Mouse (Mus musculus): Measurements from ENCODE around the gene Ms4a15. TPM values are rescaled to one million over a fixed set of nuclear protein-coding genes. Genes with fewer than 3 reads are reported as not detected.

Gene Ms4a15
- not detected for polyA plus RNA-seq (2014; fragmentation: Illumina TruSeq; extraction: RNeasy Lipid Tissue Mini Kit (QIAGEN cat#74804); ENCODE audit: low read depth, low replicate concordance)

DNA sequence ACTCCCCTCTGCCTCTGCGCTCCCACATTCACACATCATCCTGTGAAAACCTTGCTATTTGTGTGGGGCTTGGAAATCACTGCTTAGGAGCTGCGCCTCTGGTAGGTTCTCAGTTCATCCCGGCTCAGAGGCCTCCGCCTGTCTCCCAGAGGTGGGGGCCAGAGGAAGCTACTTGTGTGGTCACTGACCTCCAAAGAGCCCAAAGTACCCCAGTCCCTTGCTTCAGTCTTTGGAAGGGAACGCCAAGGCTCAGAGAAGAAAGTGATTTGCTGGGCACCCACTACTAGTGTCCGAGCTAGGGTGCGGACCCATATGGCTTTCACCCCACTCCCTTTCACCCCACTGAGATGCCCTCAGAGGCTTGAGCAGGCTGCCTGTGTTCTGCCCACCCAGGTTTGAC, at the start of gene Ms4a15:
TSS of gene Ms4a15 (minus strand) at position 101 of the 400 bp plus-strand sequence.

DNA sequence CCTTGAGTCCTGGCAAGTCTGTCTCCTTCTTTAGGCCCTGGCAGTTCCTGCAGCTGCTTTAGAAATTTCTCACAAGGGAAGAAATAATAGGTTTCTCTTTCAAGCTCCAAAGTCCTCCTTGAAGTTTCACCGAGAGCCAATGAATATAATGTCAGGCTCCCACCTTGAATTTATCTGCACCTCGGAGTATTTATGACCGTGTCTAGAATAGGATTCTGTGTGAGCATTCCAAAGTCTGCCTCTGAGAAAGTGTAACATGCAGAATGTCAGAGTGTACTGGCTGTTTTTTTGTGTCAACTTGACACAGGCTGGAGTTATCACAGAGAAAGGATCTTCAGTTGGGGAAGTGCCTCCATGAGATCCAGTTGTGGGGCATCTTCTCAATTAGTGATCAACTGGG, 24.8 kb upstream of the Ms4a15 start, which contains the start of gene Ms4a18:
TSS of gene Ms4a18 (minus strand) at position 141 of the 400 bp plus-strand sequence.

DNA sequence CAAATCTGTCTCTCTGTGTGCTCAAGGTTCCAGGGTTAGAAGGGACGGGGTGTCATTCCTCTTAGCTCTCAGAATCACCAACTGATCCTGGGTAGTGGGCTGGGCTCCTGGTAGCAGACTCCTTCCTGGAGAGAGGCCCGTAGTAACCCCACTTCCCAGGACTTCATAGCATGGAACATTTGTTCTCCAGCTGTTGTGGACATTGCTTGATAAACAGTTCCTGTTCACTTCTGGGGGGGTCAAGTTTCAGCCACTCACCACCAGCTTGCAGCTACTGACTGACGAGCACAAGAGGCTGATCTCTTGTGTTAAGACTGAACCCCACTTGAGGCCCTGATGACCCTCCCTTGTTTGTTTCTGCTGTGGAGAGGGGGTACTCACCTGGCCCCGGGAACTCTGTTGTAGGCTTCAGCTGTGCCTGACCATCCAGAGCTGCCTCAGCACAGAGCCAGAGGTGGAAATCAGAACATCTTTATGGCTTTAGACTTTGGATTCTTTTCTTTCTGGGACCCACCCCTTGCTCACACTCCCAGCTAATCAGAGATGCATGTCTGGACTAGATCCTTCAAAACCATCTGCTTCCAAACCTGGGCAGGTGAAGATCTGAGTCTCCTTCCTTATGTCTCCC, 18.7 kb downstream of the Ms4a15 start, which contains the start of gene Ms4a10:
TSS of gene Ms4a10 (minus strand) at position 433 of the 628 bp plus-strand sequence.

DNA sequence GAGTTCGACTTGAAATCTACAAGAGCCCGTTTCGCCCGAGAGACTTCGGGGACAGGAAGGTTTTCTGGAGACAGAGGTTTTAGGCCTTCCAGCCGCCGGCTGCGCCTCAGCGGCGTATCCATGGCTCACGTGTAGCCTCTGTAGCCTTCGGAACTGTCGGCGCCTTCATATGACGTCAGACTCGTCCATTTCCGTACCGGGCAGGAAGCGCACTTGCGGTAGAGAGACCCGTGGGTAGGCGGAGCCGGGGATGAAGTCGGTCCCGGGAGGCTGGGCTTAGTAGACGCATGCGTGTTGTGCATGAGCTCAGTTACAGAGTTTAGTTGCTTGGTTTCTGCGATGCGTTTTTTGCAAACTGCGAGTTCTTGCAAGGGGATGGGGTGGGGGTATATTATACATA, 43.9 kb downstream of the Ms4a15 start, which contains the start of gene Ccdc86:
TSS of gene Ccdc86 (minus strand) at position 155 of the 400 bp plus-strand sequence.

GRCm38 (mm10) chr19:10937110-10937563, 55.9 kb downstream of the Ms4a15 start, which contains the start of gene Ptgdr2:
Gene Ptgdr2, plus strand, starts transcription at chr19:10937160.

Other genes with a start within 250 kb of the Ms4a15 start
- not detected for gene Cd6, start 163.2 kb downstream of the Ms4a15 start, polyA plus RNA-seq (2014; fragmentation: Illumina TruSeq; extraction: RNeasy Lipid Tissue Mini Kit (QIAGEN cat#74804); ENCODE audit: low read depth, low replicate concordance)
- 0.85 TPM for gene Slc15a3, start 153.5 kb downstream of the Ms4a15 start, polyA plus RNA-seq (2014; fragmentation: Illumina TruSeq; extraction: RNeasy Lipid Tissue Mini Kit (QIAGEN cat#74804); ENCODE audit: low read depth, low replicate concordance)
- gene Tmem132a, start 123.3 kb downstream of the Ms4a15 start, polyA plus RNA-seq (2014; fragmentation: Illumina TruSeq; extraction: RNeasy Lipid Tissue Mini Kit (QIAGEN cat#74804); ENCODE audit: low read depth, low replicate concordance) = not detected
- 3.4 TPM for gene Tmem109, start 111.2 kb downstream of the Ms4a15 start, polyA plus RNA-seq (2014; fragmentation: Illumina TruSeq; extraction: RNeasy Lipid Tissue Mini Kit (QIAGEN cat#74804); ENCODE audit: low read depth, low replicate concordance)
- gene Prpf19, start 98.0 kb downstream of the Ms4a15 start, polyA plus RNA-seq (2014; fragmentation: Illumina TruSeq; extraction: RNeasy Lipid Tissue Mini Kit (QIAGEN cat#74804); ENCODE audit: low read depth, low replicate concordance) = 24.8 TPM
- not detected for gene Zp1, start 72.6 kb downstream of the Ms4a15 start, polyA plus RNA-seq (2014; fragmentation: Illumina TruSeq; extraction: RNeasy Lipid Tissue Mini Kit (QIAGEN cat#74804); ENCODE audit: low read depth, low replicate concordance)
- gene Ptgdr2, start 56.1 kb downstream of the Ms4a15 start, polyA plus RNA-seq (2014; fragmentation: Illumina TruSeq; extraction: RNeasy Lipid Tissue Mini Kit (QIAGEN cat#74804); ENCODE audit: low read depth, low replicate concordance) = not detected
- gene Ccdc86, start 44.0 kb downstream of the Ms4a15 start, polyA plus RNA-seq (2014; fragmentation: Illumina TruSeq; extraction: RNeasy Lipid Tissue Mini Kit (QIAGEN cat#74804); ENCODE audit: low read depth, low replicate concordance) = 1.9 TPM
- gene Ms4a10, start 18.6 kb downstream of the Ms4a15 start, polyA plus RNA-seq (2014; fragmentation: Illumina TruSeq; extraction: RNeasy Lipid Tissue Mini Kit (QIAGEN cat#74804); ENCODE audit: low read depth, low replicate concordance) = not detected
- gene Ms4a18, start 24.8 kb upstream of the Ms4a15 start, polyA plus RNA-seq (2014; fragmentation: Illumina TruSeq; extraction: RNeasy Lipid Tissue Mini Kit (QIAGEN cat#74804); ENCODE audit: low read depth, low replicate concordance) = 0.32 TPM
- 842 TPM for gene Ms4a8a, start 87.9 kb upstream of the Ms4a15 start, polyA plus RNA-seq (2014; fragmentation: Illumina TruSeq; extraction: RNeasy Lipid Tissue Mini Kit (QIAGEN cat#74804); ENCODE audit: low read depth, low replicate concordance)
- gene 1700017D01Rik, start 137.6 kb upstream of the Ms4a15 start, polyA plus RNA-seq (2014; fragmentation: Illumina TruSeq; extraction: RNeasy Lipid Tissue Mini Kit (QIAGEN cat#74804); ENCODE audit: low read depth, low replicate concordance) = not detected
- not detected for gene 1700025F22Rik, start 172.1 kb upstream of the Ms4a15 start, polyA plus RNA-seq (2014; fragmentation: Illumina TruSeq; extraction: RNeasy Lipid Tissue Mini Kit (QIAGEN cat#74804); ENCODE audit: low read depth, low replicate concordance)
- gene Ms4a13, start 203.5 kb upstream of the Ms4a15 start, polyA plus RNA-seq (2014; fragmentation: Illumina TruSeq; extraction: RNeasy Lipid Tissue Mini Kit (QIAGEN cat#74804); ENCODE audit: low read depth, low replicate concordance) = not detected
- gene Ms4a12, start 239.2 kb upstream of the Ms4a15 start, polyA plus RNA-seq (2014; fragmentation: Illumina TruSeq; extraction: RNeasy Lipid Tissue Mini Kit (QIAGEN cat#74804); ENCODE audit: low read depth, low replicate concordance) = 57.5 TPM

Measured in sigmoid colon, adult 10 weeks (tissue).